Mouse (Mus musculus) MEL (cell line): ENCODE measurements around the gene Arhgap45. TPM values are rescaled to one million over a fixed set of nuclear protein-coding genes. Genes with fewer than 3 reads are reported as not detected.

Experiments used
- DNase-seq: peaks from one replicate; pipeline ENCODE4 v3.0.0; 2011; ENCODE audit warnings: low read depth, low spot score
- H3K27ac ChIP-seq: 2 replicates; pipeline ENCODE4 v1.5.1; 2012; ENCODE audit warnings: low read depth, mild to moderate bottlenecking, control low read depth, low read length, moderate library complexity; ENCODE audit not compliant: control insufficient read depth
- H3K27me3 ChIP-seq, 2 experiments: fragments of 150-350 bp in 1 of 2; sonication (generic) in 1 of 2; 2 replicates each; pipeline ENCODE4 v1.6.1; 2012; ENCODE audit warnings: low read length in 2 of 2, mild to moderate bottlenecking in 2 of 2, improper control_type of control experiment in 1 of 2, moderate library complexity in 1 of 2; ENCODE audit not compliant: insufficient read depth in 2 of 2, control insufficient read depth in 1 of 2
- H3K36me3 ChIP-seq, 2 experiments: 2 replicates each; pipeline ENCODE4 v1.6.1; 2012 to 2014; ENCODE audit warnings: low read length in 2 of 2, improper control_type of control experiment in 1 of 2, inconsistent platforms in 1 of 2, mild to moderate bottlenecking in 1 of 2; ENCODE audit not compliant: insufficient read depth in 2 of 2, control insufficient read depth in 1 of 2
- H3K4me1 ChIP-seq, 2 experiments: fragments of 150-350 bp in 1 of 2; sonication (generic) in 1 of 2; 2 replicates each; pipeline ENCODE4 v1.6.1; 2012; ENCODE audit warnings: low read length in 2 of 2, improper control_type of control experiment in 1 of 2, mild to moderate bottlenecking in 1 of 2; ENCODE audit not compliant: insufficient read depth in 2 of 2, control insufficient read depth in 1 of 2
- H3K4me3 ChIP-seq, 2 experiments: fragments of 150-350 bp in 1 of 2; sonication (generic) in 1 of 2; 2 replicates each; pipeline ENCODE4 v1.5.1; 2012; ENCODE audit warnings: low read depth in 2 of 2, low read length in 2 of 2, mild to moderate bottlenecking in 2 of 2, moderate library complexity in 2 of 2, control low read depth in 1 of 2, improper control_type of control experiment in 1 of 2; ENCODE audit not compliant: control insufficient read depth in 1 of 2, insufficient read depth in 1 of 2
- H3K79me2 ChIP-seq: 2 replicates; pipeline ENCODE4 v1.6.1; 2012; ENCODE audit warnings: mild to moderate bottlenecking, low read length, moderate library complexity; ENCODE audit not compliant: control insufficient read depth, poor library complexity, insufficient read depth
- H3K9ac ChIP-seq: 2 replicates; pipeline ENCODE4 v1.6.1; 2012; ENCODE audit warnings: low read depth, mild to moderate bottlenecking, control low read depth, low read length, moderate library complexity; ENCODE audit not compliant: control insufficient read depth, poor library complexity, severe bottlenecking
- H3K9me3 ChIP-seq: fragments of 150-350 bp; sonication (generic); replicated peaks from 2 replicates; pipeline ENCODE4 v1.6.1; 2012; ENCODE audit warnings: mild to moderate bottlenecking, low read length, improper control_type of control experiment, moderate library complexity; ENCODE audit not compliant: insufficient read depth
- CHD1 ChIP-seq: IDR thresholded peaks from 2 replicates; pipeline ENCODE4 v1.6.1; 2012; ENCODE audit warnings: low read depth, mild to moderate bottlenecking, inconsistent platforms, low read length, improper control_type of control experiment
- CHD2 ChIP-seq: IDR thresholded peaks from 2 replicates; pipeline ENCODE4 v1.6.1; 2011; ENCODE audit warnings: low read length, improper control_type of control experiment
- CTCF ChIP-seq, 3 experiments: IDR thresholded peaks in 2 of 3; conservative IDR thresholded peaks in 1 of 3; 2 replicates each; pipeline ENCODE4 v1.5.1; 2011 to 2012; ENCODE audit warnings: low read length in 3 of 3, low read depth in 2 of 3, mild to moderate bottlenecking in 2 of 3, improper control_type of control experiment in 1 of 3, inconsistent platforms in 1 of 3, mixed read lengths in 1 of 3, moderate library complexity in 1 of 3; ENCODE audit not compliant: control insufficient read depth in 1 of 3, insufficient read depth in 1 of 3, poor library complexity in 1 of 3, severe bottlenecking in 1 of 3
- E2F4 ChIP-seq: IDR thresholded peaks from 2 replicates; pipeline ENCODE4 v1.6.1; 2011; ENCODE audit warnings: low read depth, low read length, improper control_type of control experiment, borderline replicate concordance
- EP300 ChIP-seq, 2 experiments: IDR thresholded peaks; 2 replicates each; pipeline ENCODE4 v1.6.1; 2011; ENCODE audit warnings: improper control_type of control experiment in 2 of 2, low read length in 2 of 2, low read depth in 1 of 2, mild to moderate bottlenecking in 1 of 2
- GABPA ChIP-seq: IDR thresholded peaks from 2 replicates; pipeline ENCODE4 v1.6.1; 2012; ENCODE audit warnings: low read depth, mild to moderate bottlenecking, inconsistent platforms, low read length, improper control_type of control experiment, moderate library complexity
- GATA1 ChIP-seq: IDR thresholded peaks from 2 replicates; pipeline ENCODE4 v1.6.1; 2011; ENCODE audit warnings: low read depth, low read length, improper control_type of control experiment
- HCFC1 ChIP-seq: IDR thresholded peaks from 2 replicates; pipeline ENCODE4 v1.6.1; 2012; ENCODE audit warnings: low read depth, mild to moderate bottlenecking, inconsistent platforms, low read length, improper control_type of control experiment, moderate library complexity
- JUND ChIP-seq: IDR thresholded peaks from 2 replicates; pipeline ENCODE4 v1.6.1; 2011; ENCODE audit warnings: low read depth, mild to moderate bottlenecking, improper control_type of control experiment, low read length
- KAT2A ChIP-seq: conservative IDR thresholded peaks from 2 replicates; pipeline ENCODE4 v1.6.1; 2012; ENCODE audit warnings: low read depth, low read length, improper control_type of control experiment, inconsistent platforms
- MAFK ChIP-seq: IDR thresholded peaks from 2 replicates; pipeline ENCODE4 v1.6.1; 2011; ENCODE audit warnings: low read depth, mild to moderate bottlenecking, low read length, improper control_type of control experiment, borderline replicate concordance
- MAZ ChIP-seq: IDR thresholded peaks from 2 replicates; pipeline ENCODE4 v1.6.1; 2012; ENCODE audit warnings: low read depth, mild to moderate bottlenecking, inconsistent platforms, low read length, improper control_type of control experiment
- MYB ChIP-seq: IDR thresholded peaks from 2 replicates; pipeline ENCODE4 v1.6.1; 2011; ENCODE audit warnings: mild to moderate bottlenecking, low read depth, low read length, improper control_type of control experiment
- MYC ChIP-seq: IDR thresholded peaks from 2 replicates; pipeline ENCODE4 v1.6.1; 2011; ENCODE audit warnings: low read depth, mild to moderate bottlenecking, low read length, improper control_type of control experiment, moderate library complexity
- NELFE ChIP-seq: IDR thresholded peaks from 2 replicates; pipeline ENCODE4 v1.6.1; 2011; ENCODE audit warnings: low read depth, low read length, improper control_type of control experiment
- NRF1 ChIP-seq: IDR thresholded peaks from 2 replicates; pipeline ENCODE4 v1.6.1; 2014; ENCODE audit warnings: low read depth, mild to moderate bottlenecking, inconsistent platforms, low read length, improper control_type of control experiment, moderate library complexity; ENCODE audit not compliant: poor library complexity, insufficient read depth, severe bottlenecking
- POLR2A ChIP-seq, 2 experiments: IDR thresholded peaks; 2 replicates each; pipeline ENCODE4 v1.6.1; 2011 to 2012; ENCODE audit warnings: low read length in 2 of 2, mild to moderate bottlenecking in 2 of 2, control low read depth in 1 of 2, improper control_type of control experiment in 1 of 2, low read depth in 1 of 2, moderate library complexity in 1 of 2; ENCODE audit not compliant: control insufficient read depth in 1 of 2, insufficient read depth in 1 of 2, poor library complexity in 1 of 2
- POLR2AphosphoS5 ChIP-seq: IDR thresholded peaks from 2 replicates; pipeline ENCODE4 v1.6.1; 2012; ENCODE audit warnings: low read depth, borderline replicate concordance, mild to moderate bottlenecking, inconsistent platforms, low read length, moderate library complexity, mixed read lengths
- SIN3A ChIP-seq: IDR thresholded peaks from 2 replicates; pipeline ENCODE4 v1.6.1; 2012; ENCODE audit warnings: low read length, improper control_type of control experiment, inconsistent platforms
- TBP ChIP-seq: IDR thresholded peaks from 2 replicates; pipeline ENCODE4 v1.8.0; 2011; ENCODE audit warnings: low read depth, low read length, improper control_type of control experiment
- TCF12 ChIP-seq: IDR thresholded peaks from 2 replicates; pipeline ENCODE4 v1.6.1; 2014; ENCODE audit warnings: low read depth, mild to moderate bottlenecking, inconsistent platforms, low read length, improper control_type of control experiment, moderate library complexity
- UBTF ChIP-seq: IDR thresholded peaks from 2 replicates; pipeline ENCODE4 v1.6.1; 2012; ENCODE audit warnings: low read depth, mild to moderate bottlenecking, inconsistent platforms, low read length, improper control_type of control experiment, moderate library complexity, borderline replicate concordance; ENCODE audit not compliant: insufficient read depth
- USF1 ChIP-seq: IDR thresholded peaks from 2 replicates; pipeline ENCODE4 v1.6.1; 2014; ENCODE audit warnings: low read depth, mild to moderate bottlenecking, inconsistent platforms, low read length, improper control_type of control experiment, moderate library complexity
- USF2 ChIP-seq, 2 experiments: IDR thresholded peaks; 2 replicates each; pipeline ENCODE4 v1.6.1; 2011 to 2012; ENCODE audit warnings: improper control_type of control experiment in 2 of 2, low read length in 2 of 2, borderline replicate concordance in 1 of 2, inconsistent platforms in 1 of 2, low read depth in 1 of 2, mild to moderate bottlenecking in 1 of 2; ENCODE audit not compliant: insufficient read depth in 1 of 2
- ZC3H11A ChIP-seq: IDR thresholded peaks from 2 replicates; pipeline ENCODE4 v1.6.1; 2012; ENCODE audit warnings: low read depth, mild to moderate bottlenecking, inconsistent platforms, low read length, improper control_type of control experiment
- ZKSCAN1 ChIP-seq: IDR thresholded peaks from 2 replicates; pipeline ENCODE4 v1.6.1; 2012; ENCODE audit warnings: low read depth, mild to moderate bottlenecking, inconsistent platforms, low read length, improper control_type of control experiment, moderate library complexity
- polyA plus RNA-seq, 2 experiments: library from polyadenylated mRNA; stranded (reverse) in 1 of 2; unstranded in 1 of 2; fragments of >175 nt in 1 of 2; fragments of >200 nt in 1 of 2; gene quantifications; 2 replicates each; pipeline versions ENCODE4 v1.2.1 to v1.2.4; 2012; ENCODE audit warnings: low replicate concordance in 2 of 2, low read depth in 1 of 2; ENCODE audit not compliant: insufficient read length in 2 of 2, insufficient read depth in 1 of 2, missing spikeins in 1 of 2
- total RNA-seq: library from RNA; depleted of rRNA; stranded (reverse); fragments of 300-350 nt; gene quantifications from 2 replicates; pipeline ENCODE4 v1.2.3, GENCODE M21; 2012

Arhgap45 gene
- total and polyA plus RNA-seq, 3 experiments, result 26.2 to 53.6 TPM; not detected in 1

GRCm38 (mm10) chr10:80076386-80076785 is 59.9 kb downstream of the Arhgap45 start:
- TF ChIP-seq GATA1 (no peak), NRF1 (no peak), TBP (no peak), USF1 (no peak), MAFK (no peak), POLR2AphosphoS5 (no peak), ZKSCAN1 (no peak), USF2 (IDR thresholded peaks at IDR 0.05; ENCODE audit: borderline replicate concordance in 1 of 2, insufficient read depth in 1 of 2, low read depth in 1 of 2, low read length in 2 of 2) (no peak), HCFC1 (no peak), KAT2A (no peak), TCF12 (no peak), CTCF (IDR thresholded peaks at IDR 0.05 in 2 of 3, conservative IDR thresholded peaks at IDR 0.05 in 1 of 3; ENCODE audit: control insufficient read depth in 1 of 3, insufficient read depth in 1 of 3, low read depth in 2 of 3, low read length in 3 of 3, poor library complexity in 1 of 3, severe bottlenecking in 1 of 3) (no peak), ZC3H11A (no peak), UBTF (no peak), POLR2A (IDR thresholded peaks at IDR 0.05; ENCODE audit: control insufficient read depth in 1 of 2, insufficient read depth in 1 of 2, low read depth in 1 of 2, low read length in 2 of 2, poor library complexity in 1 of 2) (no peak), E2F4 (no peak), GABPA (no peak), MYB (no peak), JUND (no peak), CHD2 (no peak)
- DNase-seq, result no peak
- Histone ChIP-seq H3K4me3 (no peak overlapping the region), H3K27ac (no peak overlapping the region), H3K4me1 (peaks cover 0 to 22% of the 10 kb centered on the region in 2 experiments; a peak in 2 of 4 replicates), H3K27me3 (no peaks in the 10 kb centered on the region), H3K36me3 (peaks cover 0 to 19% of the 10 kb centered on the region in 2 experiments; a peak in 3 of 4 replicates), H3K9me3 (no peaks in the 10 kb centered on the region), H3K9ac (no peak overlapping the region), H3K79me2 (no peaks in the 10 kb centered on the region; the same call in 1 of the 2 replicates)

- Histone ChIP-seq H3K4me3 (no peak overlapping the region), H3K4me1 (peaks cover 0 to 18% of the 10 kb centered on the region in 2 experiments; a peak in 2 of 4 replicates), H3K36me3 (peaks cover 0 to 13% of the 10 kb centered on the region in 2 experiments; a peak in 3 of 4 replicates), H3K27me3 (no peaks in the 10 kb centered on the region), H3K79me2 (no peaks in the 10 kb centered on the region; the same call in 1 of the 2 replicates), H3K9ac (no peak overlapping the region), H3K9me3 (no peaks in the 10 kb centered on the region), H3K27ac (no peak overlapping the region)
- no peak for DNase-seq
- TF ChIP-seq EP300 (IDR thresholded peaks at IDR 0.05; ENCODE audit: low read depth in 1 of 2, low read length in 2 of 2) (no peak), MAZ (no peak), MYB (no peak), CTCF (IDR thresholded peaks at IDR 0.05 in 2 of 3, conservative IDR thresholded peaks at IDR 0.05 in 1 of 3; ENCODE audit: control insufficient read depth in 1 of 3, insufficient read depth in 1 of 3, low read depth in 2 of 3, low read length in 3 of 3, poor library complexity in 1 of 3, severe bottlenecking in 1 of 3) (no peak), TCF12 (no peak), MYC (no peak), E2F4 (no peak), CHD2 (no peak), CHD1 (no peak), NRF1 (no peak), SIN3A (no peak), NELFE (no peak)
Measured at GRCm38 (mm10) chr10:80077312-80077711, 60.9 kb downstream of the Arhgap45 start.
